Mouse (Mus musculus) megakaryocyte, embryonic 14.5 days (primary cell): Measurements from ENCODE around the gene Vcan.

Experiments
- FLI1 ChIP-seq: IDR thresholded peaks from 2 replicates; pipeline ENCODE4 v1.6.1; 2012; ENCODE audit warnings: low read length, inconsistent platforms, mixed read lengths
- GATA1 ChIP-seq: IDR thresholded peaks from 3 replicates; pipeline ENCODE4 v1.6.1; 2012; ENCODE audit warnings: mixed read lengths, low read length, inconsistent platforms, borderline replicate concordance

GRCm38 (mm10) chr13:89709497-89710201 is 32.7 kb downstream of the Vcan start:
- TF ChIP-seq GATA1, result no peak
- TF ChIP-seq FLI1, result no peak
